Mouse (Mus musculus) Patski (cell line): Measurements from ENCODE around the gene Shroom3. TPM values are rescaled to one million over a fixed set of nuclear protein-coding genes. Genes with fewer than 3 reads are reported as not detected.

Source experiments
- ATAC-seq: fragments of 100-300 bp; one replicate; pipeline ENCODE4 v1.8.0; 2021
- CTCF ChIA-PET: fragments of 350-600 bp; sonication (Branson Sonifier 250); formaldehyde crosslinking; loops from one replicate; lab custom pipeline; 2022; ENCODE audit warnings: inconsistent platforms; lab: Charles Lee
- POLR2A ChIA-PET: fragments of 350-600 bp; sonication (Branson Sonifier 250); formaldehyde crosslinking; loops from one replicate; lab custom pipeline; 2022; ENCODE audit warnings: antibody characterized with exemption, inconsistent platforms; lab: Charles Lee
- DNase-seq: peaks from one replicate; pipeline ENCODE4 v3.0.0-alpha.2; 2011; ENCODE audit warnings: low read depth, low spot score
- H3K27me3 ChIP-seq: fragments of 371-371 bp; one replicate; pipeline ENCODE4 v1.5.1; 2021
- CTCF ChIP-seq: fragments of 100-300 bp; IDR thresholded peaks from one replicate; pipeline ENCODE4 v1.5.1; 2021
- in situ Hi-C: fragments of 300-500 bp; cut with MboI; formaldehyde crosslinking; loops from 3 replicates; pipeline ENCODE4 v1.11.1; 2018; ENCODE audit warnings: low pct_unique_long_range_greater_than_20kb, mixed read lengths
- polyA plus RNA-seq: library from polyadenylated mRNA; unstranded; gene quantifications from one replicate; pipeline ENCODE4 v1.2.3, GENCODE M21; 2021

Gene Shroom3
- polyA plus RNA-seq, 1 experiment from 2014 or later = 206 TPM

DNA sequence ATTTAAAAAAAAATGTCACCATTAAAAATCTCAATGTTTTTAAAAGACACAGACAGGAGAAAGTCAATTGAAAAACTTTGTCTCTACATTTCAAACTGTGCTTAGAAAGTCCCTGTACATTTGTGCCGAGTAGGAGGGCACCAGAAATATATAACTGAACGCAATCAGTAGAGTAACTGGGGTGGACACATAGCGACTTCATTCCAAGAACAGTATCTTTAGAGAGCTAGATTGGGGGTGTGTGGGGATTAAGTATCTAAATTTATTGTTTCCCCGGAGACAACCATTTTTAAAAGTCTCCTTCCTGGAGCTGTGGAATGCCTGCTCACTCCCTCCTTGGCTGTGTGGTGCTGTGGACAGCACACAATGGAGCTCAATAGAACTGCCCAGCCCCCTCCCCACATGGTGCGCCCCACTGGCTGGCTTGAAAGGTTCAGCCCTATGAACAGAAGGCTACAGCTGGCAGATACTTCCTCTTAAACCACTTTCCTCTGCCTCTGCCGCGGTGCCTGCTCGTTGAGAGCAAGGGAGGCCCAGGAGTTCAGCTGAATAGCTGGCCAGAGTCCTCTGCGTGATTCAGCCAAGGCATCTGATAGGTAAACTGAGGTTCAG is 127.8 kb downstream of the Shroom3 start:
- DNase-seq (no peak), ATAC-seq (no peak)
- H3K27me3 ChIP-seq = no peaks in the 10 kb centered on the region
- no peak for TF ChIP-seq CTCF
- CTCF ChIA-PET = interaction anchor here (1.1 to 2.1 kb wide), 4 partner anchors 14 to 83 kb away, joined by 3 to 9 read pairs (median 4); no protein-coding TSS in a partner anchor
- POLR2A ChIA-PET = interaction anchor here (1.2 to 1.6 kb wide), 2 partner anchors 13 to 47 kb away, joined by 3 to 4 read pairs; no protein-coding TSS in a partner anchor
- in situ Hi-C loops = no loop called here

DNA sequence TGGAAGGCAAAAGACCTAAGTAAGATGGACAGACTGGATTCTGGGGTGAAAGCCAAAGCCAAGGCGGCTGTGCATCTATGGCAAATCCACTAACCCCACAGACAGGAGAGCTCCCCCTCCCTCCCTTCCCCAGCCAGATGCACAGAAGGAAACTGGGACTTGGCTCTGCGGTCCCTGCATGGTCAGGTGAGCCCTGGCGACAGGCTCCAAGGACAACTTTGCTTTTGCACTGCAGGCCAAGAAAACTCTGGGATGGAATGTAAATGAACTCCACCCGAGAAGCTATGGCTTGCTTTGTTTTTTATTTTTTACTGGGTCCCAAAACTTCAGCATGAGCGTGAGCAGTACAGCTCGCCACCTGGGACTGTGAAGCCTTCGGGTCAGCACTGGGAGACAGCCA is 128.5 kb downstream of the Shroom3 start:
- ChIA-PET CTCF (interaction anchor here (1.1 to 2.1 kb wide), 6 partner anchors 25 to 83 kb away, joined by 3 to 9 read pairs (median 4); no protein-coding TSS in a partner anchor), POLR2A (interaction anchor here (1.2 to 2.4 kb wide), 2 partner anchors 38 to 48 kb away, joined by 3 to 9 read pairs; no protein-coding TSS in a partner anchor)
- no peak for DNase-seq
- H3K27me3 ChIP-seq = no peaks in the 10 kb centered on the region
- no peak for ATAC-seq
- in situ Hi-C loops = no loop called here
- TF ChIP-seq CTCF = no peak

DNA sequence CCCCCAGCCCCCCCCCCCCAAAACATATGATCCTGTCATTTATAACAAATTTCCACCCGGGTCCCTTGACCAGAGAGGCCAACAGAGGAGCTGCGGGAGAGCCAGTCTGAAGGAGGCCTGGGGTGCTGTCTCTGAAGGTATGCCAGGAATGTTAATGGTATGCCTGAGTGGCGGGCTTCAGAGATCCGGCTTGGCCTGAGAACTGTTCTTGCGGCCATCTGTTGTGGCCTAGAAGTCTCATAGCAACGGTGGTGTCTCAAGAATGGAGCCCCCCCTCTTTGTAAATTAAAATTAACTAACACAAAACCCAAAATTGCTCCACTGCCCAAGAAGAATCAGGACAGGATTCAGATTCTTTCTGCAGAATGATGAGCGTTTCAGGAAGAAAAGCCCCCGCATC is 129.7 kb downstream of the Shroom3 start:
- in situ Hi-C loops = no loop called here

DNA sequence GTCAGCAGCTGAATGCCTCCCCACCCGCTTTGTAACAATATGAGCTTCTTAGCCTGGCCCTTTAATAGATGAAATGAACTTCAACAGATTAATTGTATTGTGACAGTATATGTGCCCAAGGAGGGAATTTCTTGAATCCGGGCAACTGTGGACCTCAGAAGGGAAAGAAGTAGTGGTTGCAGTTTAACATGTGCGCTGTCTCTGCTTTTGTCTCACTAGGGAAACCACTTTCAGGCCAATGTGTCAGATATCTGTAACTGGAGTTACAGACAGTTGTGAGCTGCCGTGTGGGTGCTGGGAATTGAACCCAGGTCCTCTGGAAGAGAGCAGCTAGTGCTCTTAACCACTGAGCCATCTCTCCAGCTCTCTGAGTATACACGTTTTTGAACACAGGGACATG is 130.3 kb downstream of the Shroom3 start:
- ATAC-seq (no peak), DNase-seq (no peak)
- CTCF ChIA-PET = interaction anchor here (0.9 to 2.2 kb wide), 6 partner anchors 10 to 134 kb away, joined by 3 to 6 read pairs (median 4); no protein-coding TSS in a partner anchor
- POLR2A ChIA-PET = interaction anchor here (0.6 to 2.4 kb wide), 4 partner anchors 7 to 84 kb away, joined by 3 to 9 read pairs (median 4); no protein-coding TSS in a partner anchor
- no peaks in the 10 kb centered on the region for H3K27me3 ChIP-seq
- TF ChIP-seq CTCF = no peak
- in situ Hi-C loops = no loop called here

More for the DNA sequence above, 129.7 kb downstream of the Shroom3 start:
- CTCF ChIA-PET = interaction anchor here (0.9 to 2.2 kb wide), 8 partner anchors 11 to 133 kb away, joined by 3 to 9 read pairs (median 4); no protein-coding TSS in a partner anchor
- POLR2A ChIA-PET = interaction anchor here (0.6 to 2.4 kb wide), 6 partner anchors 8 to 152 kb away, joined by 3 to 9 read pairs (median 4); no protein-coding TSS in a partner anchor
- peak; percentile 98 for ATAC-seq
- no peaks in the 10 kb centered on the region for H3K27me3 ChIP-seq
- DNase-seq = peak; percentile 90
- no peak for TF ChIP-seq CTCF

DNA sequence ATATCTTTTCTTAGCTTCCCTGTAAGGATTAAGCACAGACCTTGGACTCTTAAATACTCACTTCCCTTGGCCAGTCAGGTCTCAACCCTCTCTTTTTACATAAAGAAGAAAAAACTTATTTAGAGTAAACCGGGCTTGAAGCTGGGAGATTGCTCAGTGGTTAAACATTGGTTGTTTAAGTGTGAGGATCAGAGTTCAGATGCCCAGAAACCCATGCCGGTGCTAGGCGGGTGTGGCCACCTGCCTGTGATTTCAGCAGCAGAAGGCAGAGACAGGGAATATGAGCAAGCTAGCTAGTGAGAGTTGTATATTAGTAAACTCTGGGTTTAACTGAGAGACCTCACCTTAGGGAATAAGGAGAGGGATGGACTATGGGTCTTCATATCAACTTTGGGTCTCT is 131.4 kb downstream of the Shroom3 start:
- no peaks in the 10 kb centered on the region for H3K27me3 ChIP-seq
- CTCF ChIA-PET = interaction anchor here (1.0 to 2.2 kb wide), 4 partner anchors 9 to 50 kb away, joined by 3 to 5 read pairs (median 3); no protein-coding TSS in a partner anchor
- no peak for TF ChIP-seq CTCF
- no peak for ATAC-seq
- in situ Hi-C loops = no loop called here
- POLR2A ChIA-PET = no interaction called here
- no peak for DNase-seq

DNA sequence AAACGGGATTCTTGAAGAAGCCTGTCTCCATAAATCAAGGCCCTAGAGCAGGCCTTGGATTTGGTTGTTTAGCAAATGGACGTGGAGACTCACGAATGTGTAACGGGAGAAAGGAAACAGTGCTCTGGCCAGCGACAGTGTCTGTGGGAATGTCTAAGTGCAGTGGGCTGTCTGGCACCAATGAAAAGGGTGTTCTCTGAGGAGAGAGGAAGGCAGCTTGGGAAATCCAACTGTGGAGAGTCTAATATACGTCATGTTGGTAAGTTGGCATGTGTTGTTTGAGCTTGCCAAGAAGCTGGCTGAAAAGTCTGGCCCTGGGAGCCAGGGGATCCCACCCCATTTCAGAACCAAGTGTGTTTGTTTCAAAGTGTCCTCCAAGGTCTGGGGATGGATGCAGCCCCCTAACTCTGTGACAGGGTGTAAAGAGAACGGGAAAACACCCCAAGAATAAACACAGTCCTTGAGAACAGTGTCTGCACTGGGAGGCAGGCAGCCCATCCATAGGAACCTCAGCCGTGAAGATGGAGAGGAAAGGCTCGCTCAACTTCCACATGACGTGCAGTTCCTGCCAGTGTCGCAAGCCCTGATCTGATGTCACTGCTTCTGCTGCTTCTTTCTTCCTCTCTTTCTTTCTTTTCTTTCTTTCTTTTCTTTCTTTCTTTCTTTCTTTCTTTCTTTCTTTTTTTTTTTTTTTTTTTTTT is 134.0 kb downstream of the Shroom3 start:
- ATAC-seq = no peak
- CTCF ChIA-PET = interaction anchor here (1.3 to 1.7 kb wide), 2 partner anchors 21 to 72 kb away, joined by 3 to 7 read pairs; no protein-coding TSS in a partner anchor
- no peak for DNase-seq
- in situ Hi-C loops = no loop called here
- no peaks in the 10 kb centered on the region for H3K27me3 ChIP-seq
- no peak for TF ChIP-seq CTCF
- POLR2A ChIA-PET = interaction anchor here (1.7 kb wide), 1 partner anchor 13 kb away, joined by 3 read pairs; no protein-coding TSS in a partner anchor

DNA sequence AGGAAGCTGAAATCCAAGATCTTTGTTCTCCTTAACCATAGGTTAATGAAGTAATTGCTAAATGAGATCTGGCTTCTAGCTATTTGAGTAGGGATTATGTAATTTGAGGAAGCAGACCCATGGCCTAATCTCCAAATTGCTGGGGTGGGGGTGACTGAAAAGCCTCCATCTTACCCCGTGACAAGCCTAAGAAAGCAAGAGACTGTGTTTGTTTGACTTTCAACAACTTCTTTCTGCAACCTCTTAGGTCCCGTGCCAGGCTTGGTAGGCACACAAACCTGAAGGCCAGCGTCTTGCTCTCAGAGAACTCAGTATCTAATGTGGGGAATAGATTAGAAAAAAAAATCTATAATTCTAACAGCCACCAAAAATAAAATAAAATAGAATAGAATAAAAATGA is 138.1 kb downstream of the Shroom3 start:
- ATAC-seq = no peak
- ChIA-PET CTCF (interaction anchor here (0.7 to 1.5 kb wide), 3 partner anchors 9 to 57 kb away, joined by 3 read pairs; no protein-coding TSS in a partner anchor), POLR2A (interaction anchor here (0.6 to 1.2 kb wide), 3 partner anchors 8 to 25 kb away, joined by 3 to 4 read pairs (median 3); no protein-coding TSS in a partner anchor)
- in situ Hi-C loops = no loop called here
- no peak for DNase-seq
- no peak for TF ChIP-seq CTCF
- no peaks in the 10 kb centered on the region for H3K27me3 ChIP-seq

DNA sequence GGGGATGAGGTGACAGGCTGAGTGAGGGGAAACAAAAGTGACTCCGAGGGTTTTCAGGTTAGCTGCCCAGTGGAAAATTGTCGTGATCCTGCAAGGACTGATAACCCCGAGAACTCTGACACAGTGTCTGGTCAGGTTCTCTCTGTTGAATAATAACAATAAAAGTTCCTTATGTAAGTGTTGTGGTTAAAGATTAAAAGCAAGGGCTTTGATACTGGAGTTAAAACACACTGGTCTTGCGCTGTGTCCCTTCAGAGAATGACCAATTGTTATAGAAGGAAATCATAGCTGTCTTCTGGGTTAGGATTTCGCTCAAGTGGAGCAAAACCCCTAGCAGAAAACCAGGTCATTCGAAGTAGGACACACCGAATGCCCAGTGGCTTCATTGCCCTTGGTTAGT is 140.3 kb downstream of the Shroom3 start:
- in situ Hi-C loops = no loop called here
- ChIA-PET POLR2A (interaction anchor here (1.2 to 1.7 kb wide), 4 partner anchors 11 to 37 kb away, joined by 3 to 4 read pairs (median 4); no protein-coding TSS in a partner anchor), CTCF (interaction anchor here (0.6 to 1.8 kb wide), 9 partner anchors 10 to 74 kb away, joined by 3 to 5 read pairs (median 3); no protein-coding TSS in a partner anchor)
- DNase-seq (no peak), ATAC-seq (peak; percentile 65)
- no peak for TF ChIP-seq CTCF
- H3K27me3 ChIP-seq = no peaks in the 10 kb centered on the region

DNA sequence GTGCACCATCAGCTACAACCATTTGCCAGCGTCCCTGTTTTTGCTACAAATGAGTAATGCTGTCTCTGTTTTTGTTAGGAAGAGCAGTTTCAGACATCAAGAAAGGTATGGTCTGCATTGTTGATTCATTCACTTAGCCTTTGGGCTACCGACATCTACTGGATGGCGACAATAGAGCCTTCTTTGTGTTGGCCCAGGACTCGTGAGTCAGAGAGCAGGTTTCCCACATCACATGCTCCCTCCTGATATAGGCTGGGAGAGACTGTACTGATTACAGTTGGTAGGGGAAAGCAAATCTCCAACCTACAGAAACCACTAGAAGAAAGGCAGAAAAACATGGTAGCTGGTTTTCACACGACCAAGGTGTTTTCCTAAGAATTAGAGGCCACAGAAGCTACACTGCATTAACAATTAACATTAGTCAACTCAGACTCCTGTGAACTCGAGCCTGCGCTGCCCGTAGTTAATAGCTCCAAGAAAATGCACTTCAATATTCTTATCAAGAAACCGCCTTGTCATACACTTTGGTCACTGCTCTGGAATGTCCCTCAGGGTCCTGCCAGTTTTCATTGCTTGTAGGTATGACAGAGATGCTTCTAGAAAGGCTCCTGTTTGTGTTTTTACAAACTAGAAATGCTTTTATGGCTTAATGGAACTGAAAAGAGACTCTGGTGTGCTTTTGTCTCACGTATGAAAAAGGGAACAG is 141.2 kb downstream of the Shroom3 start:
- CTCF ChIA-PET = interaction anchor here (0.6 to 3.0 kb wide), 8 partner anchors 9 to 73 kb away, joined by 3 to 10 read pairs (median 3); no protein-coding TSS in a partner anchor
- no peak for DNase-seq
- ATAC-seq = peak; percentile 5

More for the DNA sequence above, 141.2 kb downstream of the Shroom3 start:
- in situ Hi-C loops = no loop called here
- POLR2A ChIA-PET = interaction anchor here (1.0 to 1.7 kb wide), 3 partner anchors 10 to 39 kb away, joined by 3 to 4 read pairs (median 4); no protein-coding TSS in a partner anchor
- H3K27me3 ChIP-seq = no peaks in the 10 kb centered on the region
- TF ChIP-seq CTCF = no peak
